Mouse (Mus musculus): ENCODE measurements around the gene Hydin.

GRCm38 (mm10) chr8:110315826-110316225 lies 49.0 kb downstream of the Hydin start:
- TF ChIP-seq CTCF (IDR thresholded peaks at IDR 0.05; ENCODE audit: low read depth, low read length) (no peak), POLR2AphosphoS5 (IDR thresholded peaks at IDR 0.05; ENCODE audit: insufficient replicate concordance, low read depth, low read length) (no peak), GATA1 (IDR thresholded peaks at IDR 0.05; ENCODE audit: borderline replicate concordance, low read length) (no peak)
